23 mouse cellular contexts compared by ENCODE assay signal in the genomic region with DNA sequence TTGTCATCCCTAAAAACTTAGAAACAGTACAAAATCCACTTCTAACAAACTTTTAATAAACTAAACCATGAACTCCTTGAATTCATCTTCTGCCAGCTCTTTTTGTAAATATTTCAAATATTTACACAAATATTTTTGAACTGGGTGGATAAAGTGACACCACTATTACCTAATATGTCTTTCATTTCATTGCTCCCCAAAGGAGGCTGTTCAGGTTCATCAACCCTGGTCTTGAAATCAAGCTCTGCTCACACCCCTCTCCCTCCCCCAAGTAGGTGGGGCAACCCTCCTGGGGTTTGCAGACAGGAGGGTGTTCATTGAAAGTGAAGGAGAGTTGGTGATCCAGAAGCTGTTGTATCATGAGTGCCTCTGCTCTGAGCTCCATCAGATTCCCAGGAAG. TPM values are rescaled to one million over a fixed set of nuclear protein-coding genes. Genes with fewer than 3 reads are reported as not detected.
"Had no signal": no experiment of that assay in that cellular context is flagged by ENCODE, and none has a peak within 500 bp of the region (broad histone marks: within the 10 kb centered on the region; RNA-seq: fewer than 3 reads in every experiment).

A gene (plus strand): TSS at position 301 of the 400 bp plus-strand sequence.

RNA-seq across cellular contexts. Expression of the gene that starts here (rescaled TPM):
- total RNA-seq: common myeloid progenitor, adult 5-6 weeks; forebrain, postnatal 0 days; gastrocnemius, adult 18-20 months; gastrocnemius, adult 2 months; gastrocnemius, adult 8-10 months; gastrocnemius, postnatal 10 days; gastrocnemius, postnatal 14 days; gastrocnemius, postnatal 25 days; gastrocnemius, postnatal 36 days; gastrocnemius, postnatal 4 days; granulocyte monocyte progenitor cell, adult 5-6 weeks; heart, adult 2 months had no signal
- polyA plus RNA-seq: embryonic facial prominence, embryonic 10.5 days; embryonic facial prominence, embryonic 11.5 days; embryonic facial prominence, embryonic 12.5 days; erythroblast, embryonic 14.5 days; forebrain, embryonic 10.5 days; forebrain, embryonic 11.5 days; forebrain, embryonic 12.5 days; forebrain, embryonic 13.5 days; forebrain, embryonic 14.5 days; forebrain, embryonic 15.5 days; forebrain, embryonic 16.5 days; forebrain, postnatal 0 days had no signal
